ENCODE assay signal across 9 mouse cellular contexts in the genomic region with DNA sequence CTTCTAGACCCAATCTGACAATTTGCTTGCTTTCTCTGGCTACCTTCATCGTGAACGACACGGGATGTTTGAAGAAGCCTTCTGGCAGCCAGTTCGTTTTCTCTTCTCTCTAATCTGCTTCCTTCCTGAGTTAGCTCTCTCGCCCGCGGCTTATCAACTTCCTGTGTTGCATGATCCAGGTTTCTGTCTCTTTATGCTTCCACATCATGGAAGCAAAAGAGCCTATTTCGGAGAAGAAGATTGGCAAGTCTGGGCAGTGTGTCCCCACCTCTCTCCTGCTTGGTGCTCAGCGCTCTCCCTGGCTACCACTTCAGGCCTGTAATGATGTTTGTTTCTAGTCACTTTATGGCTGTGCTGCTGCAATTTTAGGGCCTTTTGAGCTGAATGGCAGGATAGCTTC. TPM values are rescaled to one million over a fixed set of nuclear protein-coding genes. Genes with fewer than 3 reads are reported as not detected.
DNase-seq lines count a peak whose midpoint lies in the region; ATAC-seq and TF ChIP-seq lines count a peak whose summit lies in the region.
"Had no signal": no experiment of that assay in that cellular context is flagged by ENCODE, and none has a peak within 500 bp of the region (broad histone marks: within the 10 kb centered on the region; RNA-seq: fewer than 3 reads in every experiment).

No protein-coding gene starts in this region.

- no peak overlapping the region for H3K4me3 ChIP-seq in lung, embryonic 14.5 days (ENCODE audit: low read depth, low read length)
- H3K4me3 ChIP-seq in heart, adult 2 months = no peak overlapping the region
- no peak overlapping the region for H3K4me3 ChIP-seq in neural tube, embryonic 15.5 days (replicated peaks)
- H3K4me3 ChIP-seq: layer of hippocampus, adult 2 months had no signal

- H3K4me2 ChIP-seq in lung, embryonic 14.5 days = peak overlapping the region; percentile 32; the same call in 1 of the 2 replicates
- H3K4me2 ChIP-seq in neural tube, embryonic 15.5 days = peak overlapping the region; percentile 17

- no peak overlapping the region; the same call in 1 of the 2 replicates for H3K27ac ChIP-seq in lung, embryonic 14.5 days (ENCODE audit: low read depth)
- peak overlapping the region; percentile 19; the same call in 1 of the 2 replicates for H3K27ac ChIP-seq in heart, adult 2 months
- H3K27ac ChIP-seq in neural tube, embryonic 15.5 days (replicated peaks) = no peak overlapping the region; the same call in 1 of the 2 replicates
- H3K27ac ChIP-seq: layer of hippocampus, adult 2 months; macrophage had no signal

- TF ChIP-seq EP300 in heart, adult 2 months (IDR thresholded peaks at IDR 0.05; ENCODE audit: insufficient read depth, low read depth, low read length) = no peak

- H3K27me3 ChIP-seq in lung, embryonic 14.5 days (ENCODE audit: insufficient read depth, low read length) = no peaks in the 10 kb centered on the region
- no peaks in the 10 kb centered on the region for H3K27me3 ChIP-seq in heart, adult 2 months (ENCODE audit: control insufficient read depth, insufficient read depth, low read length)
- no peaks in the 10 kb centered on the region for H3K27me3 ChIP-seq in neural tube, embryonic 15.5 days (replicated peaks)

- no peaks in the 10 kb centered on the region for H3K4me1 ChIP-seq in lung, embryonic 14.5 days (ENCODE audit: insufficient read depth)
- H3K4me1 ChIP-seq in heart, adult 2 months (ENCODE audit: control insufficient read depth, insufficient read depth, low read length) = no peaks in the 10 kb centered on the region
- peaks cover 8% of the 10 kb centered on the region for H3K4me1 ChIP-seq in neural tube, embryonic 15.5 days

- DNase-seq in lung, embryonic 14.5 days = peak; percentile 31
- DNase-seq in lung, postnatal 25 days (ENCODE audit: low spot score) = no peak
- DNase-seq in heart, adult 2 months = peak; percentile 10 to 15
- DNase-seq in cerebellum, adult 9-10 months = no peak
- DNase-seq in left cerebral cortex, adult 8-10 months (ENCODE audit: low spot score in 2 of 2) = no peak

- intact Hi-C loops in heart, adult 2 months (cut with DNase I) = loop anchor here (5.0 kb wide), 1 partner anchor 37 kb away; a partner anchor contains a TSS

- ATAC-seq in lung, embryonic 14.5 days (ENCODE audit: insufficient read depth) = peak; percentile 38; the same call in 1 of the 2 replicates
- peak; percentile 68 to 76 for ATAC-seq in hematopoietic stem cell, adult 5-6 weeks (replicated peaks in 1 of 2; ENCODE audit: insufficient read depth in 1 of 2, low FRiP score in 2 of 2, low TSS enrichment in 1 of 2, low read depth in 1 of 2, poor library complexity in 2 of 2, severe bottlenecking in 2 of 2)
- ATAC-seq in neural tube, embryonic 15.5 days (ENCODE audit: low FRiP score) = no peak

- WGBS in lung, embryonic 14.5 days = 12% methylated on average over 9 of the region's 9 CpGs
- WGBS in heart, adult 2 months = 4% methylated on average over 9 of the region's 9 CpGs
- 38% methylated on average over 9 of the region's 9 CpGs for WGBS in neural tube, embryonic 15.5 days

- no peaks in the 10 kb centered on the region for H3K9me3 ChIP-seq in lung, embryonic 14.5 days (ENCODE audit: low read depth, low read length)
- no peaks in the 10 kb centered on the region for H3K9me3 ChIP-seq in neural tube, embryonic 15.5 days (replicated peaks)

- no peak for TF ChIP-seq CTCF in lung, embryonic 14.5 days (IDR thresholded peaks at IDR 0.05; ENCODE audit: low read depth)
- no peak for TF ChIP-seq CTCF in heart, adult 2 months (IDR thresholded peaks at IDR 0.05)

- no peak for TF ChIP-seq POLR2A in heart, adult 2 months (IDR thresholded peaks at IDR 0.05; ENCODE audit: insufficient read depth, low read depth, low read length)

- H3K79me2 ChIP-seq in heart, adult 2 months (replicated peaks; ENCODE audit: control insufficient read depth, insufficient read depth, low read length) = no peaks in the 10 kb centered on the region

- no peaks in the 10 kb centered on the region for H3K36me3 ChIP-seq in lung, embryonic 14.5 days (ENCODE audit: insufficient read depth)
- no peaks in the 10 kb centered on the region for H3K36me3 ChIP-seq in heart, adult 2 months (ENCODE audit: control insufficient read depth, insufficient read depth, low read length)
- H3K36me3 ChIP-seq in neural tube, embryonic 15.5 days = no peaks in the 10 kb centered on the region

- H3K9ac ChIP-seq in lung, embryonic 14.5 days = no peak overlapping the region
- peak overlapping the region; percentile 6; the same call in 1 of the 2 replicates for H3K9ac ChIP-seq in heart, adult 2 months (ENCODE audit: low read depth, low read length)
- H3K9ac ChIP-seq in neural tube, embryonic 15.5 days (replicated peaks) = no peak overlapping the region

RNA-seq across cellular contexts. Expression of a gene that starts 36.4 kb away (rescaled TPM):
- 2.1 and 2.4 TPM in 2 replicates for polyA plus RNA-seq in lung, embryonic 14.5 days (2014; fragmentation: Nextera tagmentation; extraction: Ambion mirVana)
- total RNA-seq in heart, adult 2 months (2021) = 1 to 10 TPM; 2.9 to 4.1 TPM
- polyA plus RNA-seq in heart, adult 2 months (2012; rRNA removed) = 1.2 and 1.5 TPM in 2 replicates
- total RNA-seq in hematopoietic stem cell, adult 5-6 weeks (2017) = not detected in 2 replicates
- 24.1 and 26.5 TPM in 2 replicates for polyA plus RNA-seq in neural tube, embryonic 15.5 days (2015; fragmentation: Nextera tagmentation; extraction: Ambion mirVana)
- total RNA-seq in left cerebral cortex, adult 8-10 months (2022) = 10 to 100 TPM; 20.2 to 22.0 (median 21.6) TPM
- polyA plus RNA-seq: macrophage had no signal

Comparison
In these comparisons a context has a peak if more than half of its experiments do, and no peak if none do; other contexts are left out.
1. DNase-seq: peak in lung, embryonic 14.5 days (single experiment) and heart, adult 2 months (2 of 2); none in lung, postnatal 25 days (single experiment), cerebellum, adult 9-10 months (single experiment) and left cerebral cortex, adult 8-10 months (0 of 2).
2. RNA of a gene that starts 36.4 kb away (total RNA-seq): 20.2 to 22.0 TPM in left cerebral cortex, adult 8-10 months; 2.9 to 4.1 TPM in heart, adult 2 months and not detected in hematopoietic stem cell, adult 5-6 weeks; every median in the first group is over 4 times any median in the second.